Mouse (Mus musculus) kidney, adult 2 months (tissue): ENCODE results near the gene Sgo2a. TPM values are rescaled to one million over a fixed set of nuclear protein-coding genes. Genes with fewer than 3 reads are reported as not detected.

ENCODE experiments used
- DNase-seq: peaks from one replicate; pipeline ENCODE4 v3.0.0; 2021
- H3K27ac ChIP-seq: fragments of 200-500 bp; 2 replicates; pipeline ENCODE4 v1.5.1; 2012; ENCODE audit warnings: low read depth, low read length, control low read depth, inconsistent platforms; ENCODE audit not compliant: insufficient read depth
- H3K27me3 ChIP-seq: fragments of 200-500 bp; replicated peaks from 2 replicates; pipeline ENCODE4 v1.6.1; 2012; ENCODE audit warnings: mild to moderate bottlenecking, moderate library complexity, low read length, inconsistent platforms; ENCODE audit not compliant: control insufficient read depth, insufficient read depth
- H3K36me3 ChIP-seq: fragments of 200-500 bp; 2 replicates; pipeline ENCODE4 v1.6.1; 2012; ENCODE audit warnings: mild to moderate bottlenecking, moderate library complexity, low read length, inconsistent platforms; ENCODE audit not compliant: control insufficient read depth, insufficient read depth
- H3K4me1 ChIP-seq: fragments of 200-500 bp; 2 replicates; pipeline ENCODE4 v1.6.1; 2011; ENCODE audit warnings: low read length; ENCODE audit not compliant: control insufficient read depth, insufficient read depth
- H3K4me3 ChIP-seq: fragments of 200-500 bp; 2 replicates; pipeline ENCODE4 v1.5.1; 2011; ENCODE audit warnings: mild to moderate bottlenecking, low read depth, low read length, control low read depth; ENCODE audit not compliant: insufficient read depth
- CTCF ChIP-seq: fragments of 200-500 bp; conservative IDR thresholded peaks from 2 replicates; pipeline ENCODE4 v1.5.1; 2011; ENCODE audit warnings: low read depth, mild to moderate bottlenecking, control low read depth, low read length, moderate library complexity, mixed read lengths; ENCODE audit not compliant: insufficient read depth, insufficient read length
- POLR2A ChIP-seq: fragments of 200-500 bp; IDR thresholded peaks from one replicate; pipeline ENCODE4 v1.6.1; 2011; ENCODE audit warnings: low read depth, low read length, control low read depth
- WGBS: fragments of 180-500 bp; shearing (Covaris S2); methylation state at CpG from one replicate; pipeline ENCODE4 v1.1.7; 2018; 5-methylcytosine and 5-hydroxymethylcytosine counted together
- polyA plus RNA-seq: library from polyadenylated mRNA; depleted of rRNA; stranded (reverse); fragments of >200 nt; gene quantifications from 2 replicates; pipeline ENCODE4 v1.2.3, GENCODE M21; 2012

Sgo2a gene
- polyA plus RNA-seq, 1 experiment, result 0.03 TPM

DNA sequence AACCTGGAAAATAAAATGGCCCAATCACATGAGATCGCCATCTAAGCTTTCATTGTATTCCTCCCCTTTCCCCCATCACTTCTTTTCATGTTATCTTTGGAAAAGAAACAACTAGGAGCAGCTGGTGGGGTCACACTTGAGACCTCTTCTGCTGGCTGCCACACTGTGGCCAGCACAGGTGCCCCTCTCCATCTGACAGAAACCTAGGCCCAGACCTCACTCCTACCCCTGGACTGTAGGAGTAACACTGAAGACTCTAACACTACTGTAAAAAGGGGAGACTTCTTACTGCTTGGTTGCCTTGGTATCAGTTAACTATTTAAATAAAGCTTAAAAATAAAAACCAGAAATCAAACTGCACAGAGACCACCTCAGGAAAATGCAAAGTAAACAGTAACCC lies 40.0 kb upstream of the Sgo2a start:
- Histone ChIP-seq H3K27ac (no peak overlapping the region), H3K27me3 (no peaks in the 10 kb centered on the region), H3K4me1 (no peaks in the 10 kb centered on the region), H3K36me3 (no peaks in the 10 kb centered on the region), H3K4me3 (no peak overlapping the region)
- TF ChIP-seq POLR2A (no peak), CTCF (no peak)
- no peak for DNase-seq
- WGBS, result 71% methylated on average over 1 of the region's 1 CpGs

DNA sequence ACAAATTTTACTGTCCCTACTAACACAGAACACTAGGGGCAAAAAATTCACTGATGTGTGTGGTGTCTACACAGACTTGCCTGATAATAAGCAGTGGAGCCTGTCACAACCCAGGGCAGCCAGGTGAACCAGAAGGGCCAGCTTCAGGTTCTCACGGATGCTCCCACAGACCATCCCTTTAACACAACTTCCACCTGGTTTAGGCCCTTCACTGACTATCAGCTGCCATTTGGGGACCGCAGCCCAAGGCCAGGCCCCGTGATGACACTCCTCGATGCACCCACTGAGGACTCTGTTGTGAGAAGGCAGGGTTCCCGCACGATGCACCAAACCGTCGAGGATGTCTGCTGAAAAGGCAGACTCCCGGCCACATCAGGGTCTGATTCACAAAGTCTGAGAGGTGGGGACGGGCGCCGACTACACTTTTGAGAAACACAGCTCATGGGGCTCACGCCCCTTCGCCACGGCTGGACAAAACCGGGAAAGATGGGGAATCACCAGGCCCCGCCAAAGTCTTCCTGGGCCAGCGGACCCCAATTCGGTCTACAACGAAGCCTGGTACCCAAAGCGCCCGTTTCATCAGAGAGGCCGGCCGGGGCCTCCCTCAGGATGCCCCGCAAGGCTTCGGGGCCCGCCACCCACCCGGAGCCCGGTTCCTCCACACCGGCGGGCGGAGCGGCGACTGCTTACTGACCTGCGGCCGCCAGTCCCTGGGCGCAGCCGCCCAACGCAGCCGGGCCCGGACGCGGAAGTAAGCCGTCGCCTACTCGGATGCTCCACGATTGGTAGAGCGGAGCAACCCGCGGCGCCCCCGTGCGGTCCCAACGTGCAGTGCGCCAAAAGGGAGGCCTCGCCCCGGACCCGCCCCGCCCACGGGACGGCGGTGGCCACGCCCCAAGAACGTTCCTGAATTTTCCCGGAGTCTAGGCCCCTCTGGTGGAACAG lies 26.2 kb upstream of the Sgo2a start:
- peak; percentile 97 for DNase-seq
- Histone ChIP-seq H3K4me1 (0 out of 2 replicates have a peak, but pooled peaks cover 3% of the 10 kb centered on the region), H3K27me3 (no peaks in the 10 kb centered on the region), H3K36me3 (no peaks in the 10 kb centered on the region; the same call in 1 of the 2 replicates), H3K4me3 (peak overlapping the region; percentile 78), H3K27ac (no peak overlapping the region)
- TF ChIP-seq POLR2A (peak; percentile 49), CTCF (peak; percentile 74)
- 1% methylated on average over 65 of the region's 65 CpGs for WGBS

DNA sequence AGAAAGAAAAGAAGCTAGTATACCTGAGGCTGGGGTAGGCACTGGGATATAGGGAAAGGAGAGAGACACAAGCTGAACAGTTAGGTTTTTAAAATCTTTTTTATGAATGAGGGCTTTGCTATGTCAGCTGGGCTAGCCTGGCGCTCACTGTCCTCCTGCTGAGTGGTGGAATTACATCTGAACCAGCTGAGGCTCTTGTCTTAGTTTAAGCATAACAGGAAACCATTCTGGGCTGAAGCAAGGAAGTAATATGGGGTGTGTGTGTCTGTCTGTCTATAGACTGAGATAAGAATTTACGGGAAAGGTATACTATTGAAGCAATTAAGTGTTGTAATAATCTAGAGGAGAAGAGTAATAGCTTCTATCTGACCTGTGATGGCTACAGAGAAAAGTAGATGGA lies 24.2 kb upstream of the Sgo2a start:
- no peak for DNase-seq
- Histone ChIP-seq H3K27me3 (no peaks in the 10 kb centered on the region), H3K36me3 (no peaks in the 10 kb centered on the region), H3K4me3 (no peak overlapping the region), H3K27ac (no peak overlapping the region), H3K4me1 (0 out of 2 replicates have a peak, but pooled peaks cover 3% of the 10 kb centered on the region)
- WGBS, result 84% methylated on average over 2 of the region's 2 CpGs
- no peak for TF ChIP-seq POLR2A
- no peak for TF ChIP-seq CTCF

DNA sequence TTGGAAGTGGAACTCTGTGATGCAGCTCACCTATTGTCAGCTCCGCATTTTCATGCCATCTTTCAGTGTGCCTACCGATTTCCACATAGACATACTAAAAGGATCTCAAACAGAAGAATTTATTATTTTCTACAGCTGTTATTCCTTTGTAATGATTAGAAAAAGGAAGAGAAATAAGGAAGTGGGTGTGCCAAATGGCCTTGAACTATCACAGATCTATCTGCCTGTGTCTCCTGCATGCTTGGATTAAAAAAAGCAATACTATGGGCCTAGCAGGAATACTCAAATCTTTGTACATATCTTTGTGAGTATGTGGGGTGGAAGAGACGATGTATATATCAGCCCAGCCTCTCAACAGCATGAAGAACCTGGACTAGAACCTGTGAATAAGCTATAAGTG lies 18.9 kb upstream of the Sgo2a start:
- Histone ChIP-seq H3K27ac (no peak overlapping the region), H3K4me1 (no peaks in the 10 kb centered on the region), H3K4me3 (no peak overlapping the region), H3K27me3 (no peaks in the 10 kb centered on the region), H3K36me3 (no peaks in the 10 kb centered on the region)
- 95% methylated on average over 3 of the region's 3 CpGs for WGBS
- no peak for TF ChIP-seq POLR2A
- TF ChIP-seq CTCF, result no peak
- DNase-seq, result no peak

DNA sequence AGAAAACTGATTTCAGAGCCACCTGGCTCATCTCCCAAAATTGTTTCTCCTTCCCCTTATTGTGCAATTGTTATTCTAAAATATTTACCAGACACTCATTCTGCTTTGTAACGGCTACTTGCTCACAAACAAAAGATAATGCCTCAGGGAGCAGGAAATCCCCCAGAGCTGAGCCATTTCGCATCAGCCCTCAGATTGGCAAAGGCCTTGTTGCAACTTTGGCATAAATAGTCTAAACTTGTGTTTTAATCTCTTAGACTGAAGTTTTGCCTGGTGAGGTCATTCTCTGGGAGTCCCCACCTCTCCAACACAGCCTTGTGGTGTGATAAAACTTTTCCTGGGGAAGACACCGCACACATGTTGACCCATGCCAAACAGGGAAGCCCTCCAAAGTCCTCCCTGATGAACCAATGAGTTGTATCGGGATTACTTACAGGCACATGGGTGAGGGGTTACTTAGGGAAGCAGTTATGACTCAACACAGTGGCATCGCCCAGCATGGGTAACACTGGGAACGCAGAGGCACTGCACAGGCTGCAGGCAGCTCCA lies 6.6 kb upstream of the Sgo2a start:
- Histone ChIP-seq H3K4me1 (no peaks in the 10 kb centered on the region), H3K4me3 (no peak overlapping the region), H3K27ac (no peak overlapping the region), H3K36me3 (no peaks in the 10 kb centered on the region), H3K27me3 (no peaks in the 10 kb centered on the region)
- DNase-seq, result no peak
- TF ChIP-seq POLR2A (no peak), CTCF (no peak)
- 73% methylated on average over 6 of the region's 6 CpGs for WGBS

DNA sequence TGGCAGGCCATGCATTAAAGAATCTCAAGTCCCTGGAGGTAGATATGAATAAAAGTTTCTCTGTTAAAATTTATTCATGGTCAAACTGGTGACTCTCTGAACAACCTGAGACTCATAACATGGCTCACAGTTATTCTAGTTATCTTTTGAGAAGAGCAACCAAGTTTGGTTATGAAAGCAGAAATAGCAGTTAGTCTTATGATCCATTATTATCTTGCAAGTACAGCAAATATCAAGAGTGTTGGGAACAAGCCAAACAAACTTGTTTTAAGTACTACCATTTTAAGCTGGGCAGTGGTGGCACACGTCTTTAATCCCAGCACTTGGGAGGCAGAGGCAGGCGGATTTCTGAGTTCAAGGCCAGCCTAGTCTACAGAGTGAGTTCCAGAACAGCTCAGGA lies 4.5 kb upstream of the Sgo2a start:
- DNase-seq, result no peak
- TF ChIP-seq CTCF (no peak), POLR2A (no peak)
- Histone ChIP-seq H3K27ac (no peak overlapping the region), H3K4me3 (no peak overlapping the region), H3K27me3 (no peaks in the 10 kb centered on the region), H3K36me3 (no peaks in the 10 kb centered on the region), H3K4me1 (no peaks in the 10 kb centered on the region)
- 79% methylated on average over 2 of the region's 2 CpGs for WGBS

DNA sequence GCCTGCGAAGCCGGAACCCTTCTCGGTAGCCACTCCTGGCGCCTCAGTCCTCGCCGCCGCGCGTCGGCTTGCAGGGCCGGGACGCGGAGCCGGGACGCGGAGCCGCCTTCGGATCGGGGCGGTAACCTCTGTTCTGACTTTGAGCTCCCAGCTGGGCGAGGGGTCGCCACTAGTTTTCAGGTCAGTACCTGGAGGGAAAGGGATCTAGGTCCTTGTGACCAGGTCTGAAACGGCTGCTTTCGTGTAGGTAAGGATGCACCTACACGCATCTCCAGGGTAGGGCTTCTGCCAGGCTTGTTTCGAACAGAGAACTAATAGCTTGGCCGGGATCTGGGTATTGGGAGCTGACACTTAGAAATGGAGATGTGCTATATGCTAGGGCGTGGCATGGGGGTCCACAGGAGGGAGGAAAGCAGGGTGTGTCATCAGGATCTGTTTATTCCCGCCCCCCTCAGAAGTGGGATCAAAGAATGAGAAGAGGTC lies 403 bp downstream of the Sgo2a start:
- H3K4me3 ChIP-seq, result peak overlapping the region; percentile 80
- under 1% methylated on average over 29 of the region's 29 CpGs for WGBS
- H3K27me3 ChIP-seq, result no peaks in the 10 kb centered on the region
- H3K27ac ChIP-seq, result no peak overlapping the region
- no peaks in the 10 kb centered on the region for H3K36me3 ChIP-seq
- TF ChIP-seq CTCF (no peak), POLR2A (no peak)
- no peaks in the 10 kb centered on the region for H3K4me1 ChIP-seq
- no peak for DNase-seq
